Mouse (Mus musculus) kidney, postnatal 14 days (tissue): ENCODE measurements around the gene Itga8.

ENCODE experiments used
- DNase-seq: peaks from one replicate; pipeline ENCODE4 v3.0.0; 2022; ENCODE audit warnings: mixed read lengths

The Itga8 gene

DNA sequence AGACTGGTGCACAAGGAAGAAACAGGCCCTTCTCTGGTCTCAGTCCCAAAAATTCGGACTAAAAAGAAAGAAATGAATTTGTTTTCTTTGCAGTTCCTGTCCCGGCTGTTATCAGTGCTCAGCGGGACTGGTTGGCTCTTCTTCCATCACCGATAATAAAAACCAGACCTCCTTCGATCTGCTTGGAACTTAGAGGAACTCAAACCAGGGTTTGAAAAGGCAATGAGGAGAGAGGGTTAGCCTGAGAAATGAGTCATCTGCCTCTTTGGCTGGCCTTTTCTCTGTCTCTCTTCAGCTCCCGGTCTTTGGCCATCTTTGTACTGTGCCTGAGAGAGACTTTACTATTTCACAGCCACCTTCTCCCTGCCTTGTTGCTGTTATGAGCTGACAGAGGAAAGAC is 112.7 kb downstream of the Itga8 start:
- DNase-seq, result no peak

DNA sequence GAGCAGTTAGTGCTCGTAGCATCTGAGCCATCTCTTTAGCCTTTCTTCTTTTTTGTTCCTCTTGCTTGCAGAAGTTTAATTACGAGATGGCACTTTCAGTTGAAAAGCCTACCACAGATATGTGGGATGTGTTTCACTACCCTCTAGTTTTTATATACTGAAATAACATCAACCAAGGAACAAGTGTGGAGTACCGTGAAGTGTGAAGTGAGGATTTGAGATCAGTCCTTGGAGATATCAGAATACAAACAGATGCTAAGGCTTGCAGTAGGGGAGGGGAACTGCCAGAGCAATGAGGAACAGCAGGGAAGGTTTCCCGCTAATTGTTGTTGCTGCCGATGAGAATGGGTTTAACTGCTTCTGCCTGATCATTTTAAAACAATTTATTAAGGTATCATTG is 114.1 kb downstream of the Itga8 start:
- DNase-seq, result no peak

DNA sequence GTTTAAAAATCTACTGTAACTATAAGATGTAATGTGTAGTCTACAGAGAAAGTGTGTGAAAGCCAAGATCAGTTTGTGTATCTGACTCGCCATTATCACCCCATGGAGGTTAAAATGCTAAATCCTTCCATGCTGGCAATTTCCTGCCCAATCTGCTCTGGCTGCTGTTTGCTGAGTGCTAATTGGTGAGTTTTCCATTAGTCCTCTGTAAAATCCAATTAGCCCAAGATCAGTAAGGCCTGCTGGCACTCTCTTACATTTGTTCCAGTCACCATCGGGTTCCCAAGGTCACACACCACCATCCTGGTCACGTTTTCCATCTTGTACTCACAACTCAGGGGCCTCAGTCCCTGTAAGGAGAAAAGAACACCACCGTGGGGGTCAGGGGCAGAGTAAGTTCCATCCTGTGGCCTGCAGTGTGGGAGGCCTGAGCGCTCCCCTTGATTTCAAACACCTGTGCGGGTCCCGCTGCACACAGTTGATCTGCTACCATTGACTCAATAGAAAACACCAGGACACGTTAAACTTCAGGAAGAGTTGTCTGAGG is 119.2 kb downstream of the Itga8 start:
- no peak for DNase-seq

DNA sequence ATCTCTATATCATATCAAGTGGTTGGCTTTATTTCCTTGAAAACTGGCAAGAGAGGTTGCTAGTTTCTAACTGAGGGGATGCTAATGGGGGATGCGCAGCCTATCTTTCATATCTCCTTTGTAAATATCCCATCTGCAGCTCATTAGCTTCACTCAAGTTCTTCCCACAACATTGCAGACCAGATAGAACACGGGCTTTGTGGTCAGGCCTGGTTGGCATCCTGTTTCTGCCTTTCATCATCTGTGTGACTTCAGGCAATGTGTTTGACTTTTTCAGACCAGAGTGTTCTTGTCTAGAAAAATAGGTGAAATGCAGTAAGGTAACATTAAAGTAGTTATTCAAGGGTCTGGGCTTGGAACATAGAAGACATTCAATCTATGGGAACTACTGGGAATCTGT is 121.1 kb downstream of the Itga8 start:
- DNase-seq, result no peak

DNA sequence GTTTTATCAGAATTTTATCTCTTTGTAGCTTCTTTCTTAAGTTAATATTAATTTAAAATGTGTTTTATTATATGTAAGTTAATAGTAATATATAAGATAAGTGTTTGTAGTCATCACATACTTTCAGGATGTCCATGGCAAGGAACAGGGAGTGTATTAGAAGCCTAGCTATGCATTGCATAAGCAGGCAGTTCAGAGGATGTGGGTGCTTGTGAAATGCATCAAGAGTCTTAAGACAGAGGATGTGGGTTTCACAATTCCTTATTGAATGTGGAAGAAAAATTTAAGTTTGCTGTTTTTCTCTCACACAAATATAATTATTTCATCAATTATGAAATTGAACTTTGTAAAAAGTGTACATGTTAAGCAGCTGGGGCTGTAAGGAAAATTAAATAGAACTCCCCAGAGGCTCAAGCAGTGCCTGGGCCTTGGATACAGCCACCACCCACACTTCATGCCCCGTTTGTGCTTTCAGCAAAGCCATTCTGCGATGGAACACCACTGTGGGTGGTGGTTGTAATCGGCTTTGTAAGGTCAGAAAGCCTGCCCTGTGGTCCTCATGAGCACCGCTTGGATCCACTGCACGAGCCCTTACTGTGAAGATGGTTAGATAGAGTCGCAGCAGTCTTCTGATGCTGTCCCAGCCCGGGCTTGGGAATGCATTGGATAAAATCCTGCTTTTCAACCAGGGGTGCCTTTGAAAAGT is 126.8 kb downstream of the Itga8 start:
- no peak for DNase-seq

DNA sequence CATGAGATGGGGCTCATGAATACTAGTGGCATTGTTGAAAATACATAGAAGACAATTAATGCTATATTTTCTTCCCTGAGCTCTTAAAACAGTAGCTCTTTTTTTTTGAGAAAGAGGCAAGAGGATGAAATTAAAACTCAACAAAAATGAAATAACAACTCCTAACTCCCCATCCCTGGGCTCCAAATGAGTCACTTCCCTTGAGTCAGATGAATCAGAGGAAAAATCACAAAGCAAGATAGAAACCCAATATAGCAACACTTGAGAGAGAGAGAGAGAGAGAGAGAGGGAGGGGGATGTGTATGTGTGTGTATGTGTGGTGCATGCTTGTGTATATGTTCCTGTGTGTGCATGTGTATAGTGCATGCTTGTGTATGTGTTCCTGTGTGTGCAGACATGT is 131.5 kb downstream of the Itga8 start:
- no peak for DNase-seq

DNA sequence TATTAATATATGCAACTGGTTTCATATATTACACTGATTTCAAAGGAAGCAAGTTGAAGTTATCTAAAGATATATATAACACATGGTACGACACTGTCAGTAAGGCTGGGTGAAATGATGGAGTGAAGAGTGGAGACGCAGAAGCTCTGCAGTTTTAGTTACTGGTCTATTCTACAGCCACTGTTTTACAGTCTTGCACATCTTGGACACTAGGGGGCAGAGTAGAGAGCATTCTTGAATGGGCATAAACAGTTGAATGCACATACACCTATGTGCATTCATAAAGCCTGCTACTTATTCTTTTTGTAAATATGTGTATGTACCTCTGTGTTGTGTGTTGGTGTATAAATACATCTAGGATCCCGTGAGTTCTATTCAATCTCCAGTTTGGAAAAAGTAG is 141.2 kb downstream of the Itga8 start:
- peak; percentile 42 for DNase-seq

DNA sequence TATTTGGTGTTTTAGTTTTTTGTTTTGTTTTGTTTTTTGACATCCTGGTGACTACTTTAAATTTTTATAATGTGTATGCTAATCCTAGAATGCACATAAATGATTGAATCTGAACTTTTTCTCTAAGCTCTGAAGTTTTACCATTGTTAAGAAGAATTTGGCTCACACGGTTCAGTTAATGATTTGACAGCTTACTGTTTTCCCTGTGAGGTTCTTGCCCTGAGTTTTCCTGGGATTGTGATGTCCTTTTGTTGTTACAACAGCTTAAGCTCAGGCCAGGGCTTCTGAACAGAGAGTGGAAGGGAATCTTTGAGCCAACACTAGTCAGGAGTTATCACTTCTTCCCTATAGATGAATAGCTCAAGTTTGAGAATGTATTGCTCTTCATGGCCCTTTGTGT is 144.7 kb downstream of the Itga8 start:
- DNase-seq, result no peak

DNA sequence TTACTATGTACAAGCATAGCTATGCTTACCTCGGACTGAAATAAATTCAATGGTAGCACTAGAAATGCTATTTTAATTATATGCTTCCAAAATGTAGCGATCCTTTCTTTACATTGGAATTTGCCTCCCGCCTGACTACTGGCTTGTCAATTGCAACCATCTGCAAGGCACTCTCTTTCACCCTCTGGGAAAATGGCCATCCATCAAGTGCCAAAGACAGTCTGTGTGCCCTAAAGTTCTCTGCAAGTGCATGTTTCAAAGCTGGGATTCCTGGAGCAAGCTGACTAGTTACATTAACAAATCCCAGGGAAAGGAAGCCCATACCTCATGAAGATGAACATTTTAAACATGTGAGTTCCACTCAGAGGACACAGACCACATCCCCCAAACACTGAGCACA is 145.3 kb downstream of the Itga8 start:
- DNase-seq, result no peak

DNA sequence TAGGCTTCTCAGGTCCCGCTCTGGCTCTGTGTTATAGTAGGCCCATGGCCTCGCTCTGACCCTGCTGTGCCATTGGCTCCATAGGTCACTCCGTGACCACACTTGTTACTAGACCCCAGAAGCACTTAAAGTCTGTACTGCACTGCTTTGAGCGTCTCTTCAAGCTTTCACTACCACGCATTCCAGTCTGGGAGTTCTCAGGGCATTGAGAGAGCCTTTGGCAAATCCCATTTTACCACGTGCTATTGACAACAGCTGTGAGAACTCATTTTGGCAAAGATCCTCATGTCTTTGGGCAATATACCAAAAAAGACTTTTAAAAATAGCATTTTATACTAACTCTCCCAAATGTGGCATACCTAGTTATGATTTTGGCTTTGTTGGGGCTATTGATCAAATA is 147.0 kb downstream of the Itga8 start:
- no peak for DNase-seq

DNA sequence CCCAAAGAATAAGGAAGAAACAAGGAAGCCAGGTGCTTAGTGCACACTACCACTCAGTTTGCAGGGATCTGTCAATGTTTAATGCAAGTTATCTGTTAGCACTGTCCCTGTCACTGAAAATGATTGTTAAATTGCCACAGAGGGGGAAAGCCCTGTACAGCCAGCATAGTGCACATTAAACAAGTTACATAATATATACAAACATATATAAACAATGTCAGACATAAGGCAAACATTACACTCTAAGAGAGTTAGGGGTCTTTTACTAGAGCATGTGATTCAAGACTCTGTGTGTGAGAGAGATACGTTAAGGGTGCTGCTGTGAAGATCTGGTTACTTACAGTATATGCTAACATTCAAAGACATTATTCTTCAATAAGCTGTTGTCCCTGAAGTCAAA is 148.2 kb downstream of the Itga8 start:
- DNase-seq, result no peak

DNA sequence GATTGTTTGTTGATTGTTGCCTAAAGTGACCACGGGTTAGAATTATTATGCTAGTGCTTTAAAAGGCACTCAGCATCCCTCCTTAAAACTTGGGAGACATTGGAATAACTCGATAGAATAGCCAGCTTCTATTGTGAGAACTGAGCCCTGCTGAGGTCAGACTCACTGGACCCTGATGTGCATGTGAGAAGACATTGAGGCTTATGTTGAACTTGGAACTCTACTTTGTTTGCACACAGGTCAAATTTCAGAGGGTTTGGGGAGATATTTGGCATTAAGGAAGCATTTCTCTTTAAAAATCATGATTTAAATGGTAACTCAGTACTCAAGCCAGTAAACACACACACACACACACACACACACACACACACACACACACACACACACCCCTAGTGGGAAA is 153.8 kb downstream of the Itga8 start:
- peak; percentile 35 for DNase-seq

DNA sequence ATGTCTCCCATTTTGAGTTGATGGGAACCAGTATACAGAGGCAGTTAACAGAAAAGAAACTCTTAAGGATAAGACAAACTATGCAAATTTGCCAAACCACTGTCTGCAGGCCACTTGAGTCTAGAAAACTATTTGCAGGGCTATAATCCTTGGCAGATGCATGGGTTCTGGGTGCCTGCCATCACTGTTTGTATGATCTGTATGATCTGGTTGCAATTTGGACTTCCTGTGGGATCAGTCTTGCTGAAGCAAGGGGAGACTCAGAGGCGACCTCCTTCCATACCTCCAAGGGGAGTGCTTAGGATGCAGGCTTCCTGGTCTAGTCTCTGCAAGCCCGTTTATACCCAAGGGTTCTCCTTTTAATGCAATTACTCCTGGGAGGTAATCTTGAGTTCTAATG is 155.1 kb downstream of the Itga8 start:
- peak; percentile 24 for DNase-seq

DNA sequence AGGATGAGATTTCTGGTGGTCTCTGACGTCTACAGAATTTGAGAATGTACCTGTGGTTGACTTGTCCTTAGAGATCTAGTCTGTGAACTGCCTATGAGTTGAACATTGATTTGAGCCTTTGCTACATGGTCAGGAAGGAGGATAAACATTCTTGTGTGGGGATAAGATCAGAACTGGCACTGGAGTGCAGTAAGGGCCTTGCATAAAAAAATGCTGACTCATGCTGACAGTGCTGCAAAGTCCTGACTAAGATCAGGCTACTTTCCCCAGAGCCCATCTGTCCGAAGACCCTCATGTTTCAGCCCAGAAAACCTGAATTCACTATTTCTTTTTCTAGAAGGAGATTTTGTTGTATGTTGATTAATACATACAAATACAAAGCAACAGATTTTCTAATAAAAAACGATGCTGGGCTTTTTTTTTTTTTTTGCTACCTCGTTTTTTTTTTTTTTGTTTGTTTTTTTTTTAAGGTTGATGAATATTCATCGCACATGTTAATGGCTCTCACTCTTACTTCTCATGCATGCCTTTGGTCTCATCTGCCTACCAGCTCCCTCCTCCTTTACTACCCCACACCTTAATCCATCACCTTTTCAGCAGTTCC is 162.9 kb downstream of the Itga8 start:
- DNase-seq, result no peak

DNA sequence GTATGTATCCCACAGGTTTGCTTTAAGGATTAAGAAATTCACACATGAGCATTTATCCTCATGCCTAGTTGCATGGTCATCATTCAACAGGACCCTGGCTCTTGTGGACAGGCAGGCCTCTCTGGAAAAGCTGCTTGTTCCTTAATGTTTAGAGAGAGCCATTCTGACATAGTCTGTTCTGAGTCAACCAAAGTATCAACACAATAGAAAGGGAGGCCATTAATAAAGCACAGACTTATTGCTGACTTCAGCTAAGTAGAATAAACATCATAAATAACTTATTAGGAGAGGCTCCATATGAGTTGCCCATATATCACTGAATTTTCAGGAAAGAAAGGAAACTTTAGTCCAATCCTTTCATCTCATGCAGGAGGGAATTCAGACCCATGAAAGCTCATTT is 175.1 kb downstream of the Itga8 start:
- no peak for DNase-seq

DNA sequence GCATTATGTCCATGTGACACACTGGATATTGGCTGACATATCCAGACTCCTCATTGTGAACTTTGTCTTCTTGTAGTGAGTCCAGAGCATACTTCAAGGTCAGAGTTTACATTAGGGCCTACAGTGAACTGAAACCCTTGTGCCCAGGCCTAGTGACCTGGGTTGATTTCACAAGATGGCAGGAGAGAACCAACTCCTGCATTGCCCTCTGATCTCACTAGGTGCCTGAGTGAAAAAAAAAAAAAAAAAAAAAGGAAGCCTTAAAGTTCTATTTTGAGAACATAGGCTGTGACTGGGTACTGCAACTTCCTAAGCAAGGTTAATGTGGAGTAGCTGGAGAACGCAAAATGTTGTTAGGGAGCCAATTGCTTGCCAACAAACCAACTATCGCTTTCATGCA is 186.2 kb downstream of the Itga8 start:
- no peak for DNase-seq

DNA sequence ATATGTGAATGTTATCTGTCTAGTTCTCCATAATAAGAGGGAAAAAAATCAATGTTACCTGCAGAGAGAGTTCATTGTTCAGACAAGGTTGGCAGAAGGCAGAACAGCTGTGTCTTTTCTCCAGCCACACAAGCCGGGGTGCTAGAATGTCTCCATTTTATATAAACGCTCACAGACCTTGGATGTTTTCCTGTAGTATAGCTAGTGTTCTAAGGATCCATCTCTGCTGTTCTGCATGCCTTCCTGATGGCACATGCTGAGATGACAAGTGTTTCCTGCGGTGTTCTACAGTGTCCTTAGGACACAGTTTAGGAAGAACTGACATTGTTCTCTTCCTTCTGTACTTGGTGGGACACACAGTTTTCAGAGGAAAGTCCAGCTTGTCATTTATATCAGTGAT is 192.4 kb downstream of the Itga8 start:
- DNase-seq, result no peak

DNA sequence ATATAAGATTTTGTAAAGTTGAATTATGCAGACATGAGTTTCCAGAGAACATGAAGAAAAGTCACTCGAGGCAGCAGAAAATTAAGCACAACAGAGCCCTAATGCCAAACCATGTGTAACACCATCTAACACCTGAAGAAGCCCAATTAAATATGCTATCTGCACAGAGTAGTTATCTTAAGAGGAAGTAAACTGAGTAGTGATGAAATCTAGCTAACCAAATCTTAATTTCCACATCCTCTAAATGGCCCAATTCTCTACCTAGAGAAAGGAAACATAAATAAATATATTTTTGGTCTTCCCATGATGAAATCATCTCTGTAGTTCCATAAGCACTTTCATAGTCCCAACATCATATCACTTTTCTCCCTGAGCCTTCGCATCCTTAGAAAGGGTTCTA is 193.4 kb downstream of the Itga8 start:
- DNase-seq, result no peak

DNA sequence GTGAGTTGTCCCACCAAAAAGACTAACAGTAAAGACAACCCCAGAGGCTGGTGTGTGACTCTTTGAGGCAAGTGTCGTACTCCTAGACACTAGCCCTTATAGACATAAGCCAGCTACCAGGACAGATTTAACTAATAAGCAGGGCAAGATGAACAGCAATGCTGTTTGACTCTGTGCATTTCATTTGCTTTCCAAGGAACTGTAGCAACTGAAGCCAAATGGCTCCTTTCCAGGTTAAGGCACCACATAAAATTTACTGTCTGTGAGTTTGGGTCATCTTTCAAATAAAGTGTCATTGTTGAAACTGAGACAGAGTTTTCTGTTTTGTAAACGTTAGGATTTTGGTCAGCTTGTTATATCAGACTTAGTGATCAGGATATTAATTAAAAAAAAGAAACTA is 194.5 kb downstream of the Itga8 start:
- DNase-seq, result peak; percentile 32

DNA sequence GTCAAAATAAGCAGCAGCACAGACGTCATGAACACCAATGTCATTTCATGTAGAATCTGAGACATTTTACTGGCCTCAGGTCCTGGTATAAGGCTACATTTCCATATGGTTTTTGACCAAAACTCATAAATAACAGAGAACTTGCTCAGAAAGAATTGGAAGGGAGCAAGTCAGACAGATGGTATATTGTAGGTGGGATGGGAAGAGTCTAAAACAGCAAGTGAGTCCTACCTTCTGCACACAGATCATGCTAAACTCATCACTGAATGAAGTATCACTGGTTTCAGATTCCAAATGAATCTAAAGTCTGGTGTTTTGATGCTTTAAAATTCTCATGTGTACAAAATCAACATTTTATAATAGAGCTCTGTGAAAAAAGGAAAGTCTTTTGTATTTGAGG is 198.5 kb downstream of the Itga8 start:
- DNase-seq, result no peak

DNA sequence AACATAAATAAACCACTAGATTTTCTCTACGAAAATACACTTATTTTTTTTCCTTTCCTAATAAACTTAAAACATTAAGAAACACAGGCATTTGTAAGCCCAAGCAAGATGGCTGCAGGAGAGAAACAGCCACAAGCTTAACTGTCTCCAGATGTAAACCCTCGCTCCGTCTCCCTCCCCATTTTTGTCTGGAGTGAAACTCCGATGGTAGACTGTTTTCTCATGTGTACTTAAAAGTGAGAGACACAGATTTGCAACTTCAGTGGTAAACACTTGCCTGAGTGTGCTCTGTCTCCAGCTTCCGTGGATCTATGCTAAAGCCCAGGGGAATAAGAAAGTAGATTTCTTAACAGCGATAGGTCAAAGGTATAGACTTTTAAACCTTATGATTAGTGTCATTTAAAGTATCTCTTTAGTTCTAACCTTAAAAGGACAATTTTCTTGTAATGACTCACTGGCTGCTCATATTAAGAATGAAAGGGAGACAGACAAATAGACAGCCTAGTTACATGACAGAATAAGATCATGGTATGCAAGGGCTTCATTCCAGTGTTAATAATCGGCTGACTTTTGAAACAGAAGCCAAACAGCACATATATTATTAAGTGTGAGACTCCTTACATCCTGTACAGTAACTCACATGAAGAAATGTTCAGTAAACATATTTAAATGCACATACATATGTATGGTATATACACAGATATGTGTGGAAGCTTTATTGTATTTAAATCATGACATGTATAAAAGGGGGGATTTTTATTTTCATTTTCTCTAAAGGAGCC is 209.3 kb downstream of the Itga8 start:
- DNase-seq, result no peak

DNA sequence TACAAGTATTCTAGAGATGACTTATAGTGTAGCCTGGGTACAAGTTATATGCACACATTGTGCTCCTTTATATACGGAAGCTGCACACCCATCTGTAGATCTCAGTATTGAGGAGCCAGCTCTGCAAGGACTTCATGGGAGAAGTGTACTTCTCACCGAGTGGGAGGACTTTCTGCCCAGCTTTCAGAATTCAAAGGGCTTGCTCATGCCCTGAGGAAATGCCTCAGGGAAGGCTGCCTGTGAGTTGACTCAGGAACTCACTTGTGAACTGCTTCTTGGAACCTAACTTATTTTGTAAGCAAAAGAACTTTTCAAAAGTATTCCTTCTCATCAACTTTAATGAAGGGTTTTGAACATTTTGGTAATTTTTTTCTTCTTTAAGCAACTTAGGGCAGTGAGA is 210.7 kb downstream of the Itga8 start:
- no peak for DNase-seq

DNA sequence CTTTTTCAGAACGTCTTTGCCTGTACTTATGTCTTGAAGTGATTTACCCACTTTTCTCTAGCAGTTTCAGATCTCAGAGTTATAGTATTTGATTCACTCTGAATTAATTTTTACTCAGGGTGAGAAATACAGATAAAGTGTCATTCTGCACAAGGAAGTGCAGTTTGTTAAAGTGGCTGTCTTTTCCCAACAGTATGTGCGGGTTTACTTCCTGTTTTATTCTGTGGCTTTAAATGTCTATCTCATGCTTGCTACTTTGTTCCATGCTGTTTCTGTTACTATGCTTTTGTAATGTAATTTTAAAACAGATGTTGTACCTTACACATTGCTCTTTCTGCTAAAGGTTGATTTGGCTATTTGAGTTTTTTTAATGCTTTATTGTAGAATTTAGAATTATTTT is 216.2 kb downstream of the Itga8 start:
- DNase-seq, result no peak

DNA sequence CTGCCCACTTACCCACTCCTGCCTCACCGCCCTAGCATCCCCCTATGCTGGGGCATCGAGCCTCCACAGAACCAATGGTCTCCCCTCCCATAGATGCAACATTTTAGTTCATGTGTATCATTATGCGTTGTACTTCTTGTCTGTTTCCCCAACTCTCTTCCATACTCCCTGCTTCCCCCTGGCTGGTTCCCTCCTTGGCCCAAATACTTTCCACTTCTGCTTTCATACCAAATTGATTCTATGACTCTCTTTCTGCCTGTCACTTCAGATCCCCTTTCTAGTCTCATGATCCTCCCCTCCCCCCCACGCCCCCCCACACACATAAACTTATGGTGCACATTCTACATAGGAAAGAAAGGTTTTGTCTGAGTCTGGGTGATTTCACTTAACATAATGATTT is 217.4 kb downstream of the Itga8 start:
- DNase-seq, result no peak
